Mouse (Mus musculus): ENCODE measurements around the gene Chrnb4.
A peak's percentile ranks its signal among the peaks of the same experiment; 100 is the strongest.

Gene Chrnb4

DNA sequence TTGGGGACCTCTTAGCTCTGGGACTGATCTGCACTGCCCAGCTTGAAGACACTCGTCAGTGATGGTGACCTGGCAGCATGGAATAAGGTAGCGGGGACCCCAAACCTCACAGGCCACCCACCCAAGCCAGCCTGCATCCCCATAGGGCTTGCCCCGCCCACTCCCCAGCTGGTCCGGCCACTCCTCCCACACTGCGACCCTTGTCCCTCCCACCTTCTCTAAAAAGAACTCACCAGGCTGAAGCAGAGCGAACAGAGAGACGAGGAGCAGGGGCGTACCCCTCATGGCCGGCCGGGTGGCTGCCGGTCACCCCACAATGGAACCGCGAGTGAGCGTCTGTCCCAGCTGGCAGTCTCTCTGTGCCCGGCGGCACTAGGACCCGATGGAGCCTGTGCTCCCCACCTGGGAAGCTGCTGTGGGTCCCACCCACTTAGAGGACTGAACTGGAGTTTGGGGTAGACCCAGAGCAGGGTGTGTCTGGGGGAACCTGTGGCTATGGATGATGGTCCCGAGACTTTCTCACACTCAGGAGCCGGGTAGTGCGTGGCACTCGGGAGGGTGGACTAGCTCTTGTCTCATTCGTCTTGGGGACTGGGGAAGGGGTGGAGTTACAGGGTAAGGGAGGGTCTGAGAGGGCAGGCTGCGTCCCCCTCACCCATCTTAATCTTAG, at the start of gene Chrnb4:
TSS of gene Chrnb4 (minus strand) at position 569 of the 670 bp plus-strand sequence.
- peak; percentile 28 for DNase-seq (ENCODE audit: low read depth, low spot score)

DNA sequence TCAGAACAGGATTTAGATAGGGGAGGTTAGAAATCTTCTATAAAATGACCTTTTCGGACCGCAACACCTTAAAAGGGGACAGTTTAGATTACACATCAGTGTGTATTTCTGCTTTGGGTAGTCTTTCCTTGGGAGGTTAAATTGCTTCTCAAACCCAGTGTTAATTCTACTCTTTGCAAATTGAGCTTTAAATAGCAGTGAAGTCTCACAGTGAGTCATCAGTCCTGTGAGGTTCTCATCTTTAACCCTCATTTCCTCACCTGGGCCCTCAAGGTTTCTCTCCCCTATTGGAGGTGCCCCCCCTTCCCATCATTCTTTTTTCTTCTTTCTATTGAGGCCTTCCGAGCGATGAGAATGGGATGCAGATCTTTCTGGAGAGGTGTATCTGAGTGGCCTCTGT, 48.3 kb upstream of the Chrnb4 start:
- DNase-seq (ENCODE audit: low read depth, low spot score), result no peak

DNA sequence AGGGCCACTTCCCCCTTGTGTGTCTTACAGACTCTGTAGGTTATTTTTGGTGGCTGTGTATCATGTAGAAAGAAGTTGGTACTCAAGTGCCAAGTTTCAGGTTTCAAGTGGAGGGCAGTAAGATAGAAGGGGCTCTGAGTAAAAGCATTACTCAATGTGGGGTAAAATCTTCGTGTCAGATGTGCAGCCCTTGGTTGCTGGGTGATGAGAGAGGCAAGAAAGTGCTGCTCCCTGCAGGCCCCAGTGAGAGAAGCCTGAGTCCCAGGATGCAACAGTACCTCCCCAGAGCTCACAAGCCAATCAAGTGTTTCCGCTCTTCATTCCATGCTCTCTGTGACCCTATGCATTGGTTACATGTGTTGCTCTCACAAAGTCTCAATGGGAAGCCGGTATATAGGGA, 47.5 kb upstream of the Chrnb4 start:
- no peak for DNase-seq (ENCODE audit: low read depth, low spot score)

DNA sequence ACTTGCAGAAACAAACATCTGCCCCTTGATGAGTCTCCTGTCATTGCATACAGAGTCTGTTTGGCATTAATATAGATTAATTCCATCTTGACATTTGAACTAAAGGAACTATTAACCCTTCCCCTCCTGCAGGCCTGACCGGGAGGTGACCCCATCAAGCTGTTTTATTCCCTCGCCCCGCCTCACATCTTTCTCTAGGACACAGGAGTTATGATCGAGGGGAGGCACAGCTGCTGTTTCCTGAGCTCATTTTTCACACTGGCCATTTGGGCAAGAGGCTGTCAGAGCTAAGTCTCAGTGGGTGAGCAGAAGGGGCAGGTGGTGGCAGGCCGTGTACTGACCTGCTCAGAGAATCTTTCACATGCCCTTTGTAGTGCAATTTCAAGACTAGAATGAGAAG, 41.6 kb upstream of the Chrnb4 start:
- no peak for DNase-seq (ENCODE audit: low read depth, low spot score)

DNA sequence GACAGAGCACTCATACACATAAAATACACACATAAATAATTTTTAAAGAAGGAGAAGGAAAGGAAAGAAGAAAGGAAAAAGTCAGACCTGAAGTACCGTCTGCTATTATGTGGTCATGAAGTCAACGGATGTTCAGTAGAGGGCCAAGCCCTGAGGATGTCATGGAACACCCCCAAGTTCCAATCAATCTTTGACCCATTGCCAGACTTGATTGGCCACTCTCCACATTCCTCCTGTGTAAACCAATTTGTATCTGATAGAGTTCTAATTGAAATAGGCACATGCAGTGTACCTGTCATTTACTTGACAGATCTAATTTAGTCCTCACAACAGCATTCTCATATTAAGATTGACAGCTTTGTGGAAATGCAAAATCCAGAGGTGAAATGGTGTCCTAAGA, 40.6 kb upstream of the Chrnb4 start:
- DNase-seq (ENCODE audit: low read depth, low spot score), result no peak

DNA sequence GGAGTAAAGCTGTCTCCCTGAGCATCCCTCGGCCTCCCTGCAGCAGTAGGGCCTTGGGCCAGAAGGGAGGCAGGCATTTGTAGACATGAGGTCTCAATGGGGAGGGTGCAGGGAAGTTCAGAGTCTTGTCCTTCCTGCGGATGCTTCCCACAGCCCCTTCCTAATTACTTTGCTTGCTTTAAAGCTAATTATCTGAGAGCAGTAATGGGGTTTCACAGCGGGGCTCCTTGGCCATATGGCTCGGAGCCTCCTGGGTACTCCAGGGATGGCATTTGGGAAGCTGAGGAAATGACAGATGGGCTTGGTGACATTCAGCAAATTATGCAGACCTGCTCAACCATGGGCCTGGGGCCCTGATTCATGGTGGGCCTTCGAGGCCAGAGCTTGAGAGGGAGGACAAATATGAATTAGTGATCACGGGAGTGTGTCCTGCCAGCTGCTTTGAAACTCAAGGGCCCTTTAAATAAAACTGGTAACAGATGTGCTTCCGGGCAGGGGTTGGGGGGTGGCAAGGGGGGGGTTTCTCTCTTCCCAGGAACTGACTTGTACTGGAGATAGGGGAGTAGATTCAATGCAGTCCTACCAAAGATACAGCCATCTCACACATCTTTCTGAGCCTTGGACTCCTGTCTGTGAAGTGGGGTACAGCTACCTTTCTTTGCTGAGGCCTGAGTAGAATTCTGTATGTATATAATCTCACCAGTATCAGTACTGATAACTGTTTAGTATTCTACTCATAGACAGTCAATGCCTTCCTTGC, 34.8 kb upstream of the Chrnb4 start:
- DNase-seq (ENCODE audit: low read depth, low spot score), result peak; percentile 16

DNA sequence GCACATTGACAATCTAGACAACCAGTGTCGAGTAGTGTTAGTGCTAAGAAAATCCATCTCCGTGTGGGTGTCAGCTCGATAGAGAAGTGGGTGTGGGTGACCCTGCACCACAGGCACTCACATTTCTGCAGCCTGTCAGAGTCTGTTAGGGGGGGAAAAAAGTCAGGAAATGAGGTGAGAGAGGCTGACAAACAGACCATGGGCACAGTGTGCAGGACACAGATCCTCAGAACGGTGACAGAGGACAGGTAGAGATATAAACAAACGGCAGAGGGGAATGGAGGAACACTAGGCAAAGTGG, 19.3 kb upstream of the Chrnb4 start:
- no peak for DNase-seq (ENCODE audit: low read depth, low spot score)

DNA sequence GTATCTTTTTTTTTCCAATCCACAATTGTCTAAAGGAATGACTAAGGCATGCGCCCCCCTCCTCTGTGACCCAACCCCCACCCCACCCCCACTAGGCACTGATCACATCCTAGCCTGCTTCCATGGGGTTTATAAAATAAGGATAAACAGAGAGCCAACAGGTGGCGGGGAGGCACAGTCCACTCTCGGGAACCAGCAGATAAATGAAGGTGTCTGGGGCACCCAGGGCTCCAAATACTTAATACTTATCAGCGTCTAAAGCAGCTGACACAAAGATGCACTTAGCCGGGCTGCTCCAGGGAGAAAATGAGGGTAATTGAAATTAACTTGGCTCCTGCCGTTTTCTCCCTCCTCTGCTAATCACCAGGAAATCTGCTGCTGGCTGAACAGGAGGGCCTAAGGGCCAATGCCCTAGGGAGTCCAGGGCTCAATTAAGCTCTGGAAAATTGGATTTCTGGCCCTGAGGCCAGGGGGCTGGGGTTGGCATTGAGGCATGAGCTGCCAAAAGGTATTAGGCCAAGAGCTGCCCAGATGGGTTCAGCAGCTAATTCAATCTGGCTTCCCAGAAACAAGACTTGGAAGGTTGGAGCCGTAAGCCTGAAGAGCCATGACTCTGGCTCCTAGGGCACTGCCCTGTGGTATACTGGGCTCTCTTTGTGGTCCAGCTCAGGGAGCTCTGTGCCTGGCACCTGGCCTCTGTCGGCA, 18.8 kb upstream of the Chrnb4 start:
- peak; percentile 73 for DNase-seq (ENCODE audit: low read depth, low spot score)

DNA sequence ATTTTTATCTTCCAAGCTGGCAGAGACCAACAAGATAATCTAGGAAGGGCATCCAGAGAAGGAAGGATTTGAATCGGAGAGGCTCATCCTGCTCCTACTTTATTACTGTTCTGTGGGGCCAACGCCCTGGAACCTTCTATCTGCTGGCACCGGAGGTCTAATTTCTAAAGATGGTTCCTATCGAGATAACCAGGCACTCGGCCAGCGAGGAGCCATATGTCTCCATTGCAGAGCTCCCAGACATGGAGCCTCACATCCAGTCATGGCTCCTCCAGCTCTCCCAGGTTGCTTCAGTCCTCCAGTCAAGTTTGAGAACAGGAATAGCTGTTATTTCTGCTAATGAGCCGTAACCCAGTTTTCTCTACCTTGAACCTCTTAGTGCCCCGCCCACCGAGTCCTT, 16.7 kb upstream of the Chrnb4 start:
- no peak for DNase-seq (ENCODE audit: low read depth, low spot score)

DNA sequence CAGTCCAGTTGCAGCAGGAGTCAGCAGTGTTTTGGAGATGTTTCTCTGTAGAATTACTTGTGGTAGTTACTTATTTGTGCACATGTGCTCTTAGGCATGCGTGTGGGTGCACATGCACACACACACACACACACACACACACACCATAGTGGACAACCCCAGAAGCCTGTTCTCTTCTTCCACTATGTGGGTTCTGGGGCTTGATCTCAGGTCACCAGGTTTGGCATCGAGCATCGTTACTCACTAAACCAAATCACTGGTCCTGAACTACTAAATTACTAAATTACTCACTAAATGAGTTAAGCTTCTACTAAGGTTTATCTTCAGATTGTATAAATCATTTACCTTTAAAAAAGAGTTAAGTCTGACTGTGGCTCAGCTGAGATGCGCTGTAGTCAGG, 9.5 kb upstream of the Chrnb4 start:
- DNase-seq (ENCODE audit: low read depth, low spot score), result no peak

DNA sequence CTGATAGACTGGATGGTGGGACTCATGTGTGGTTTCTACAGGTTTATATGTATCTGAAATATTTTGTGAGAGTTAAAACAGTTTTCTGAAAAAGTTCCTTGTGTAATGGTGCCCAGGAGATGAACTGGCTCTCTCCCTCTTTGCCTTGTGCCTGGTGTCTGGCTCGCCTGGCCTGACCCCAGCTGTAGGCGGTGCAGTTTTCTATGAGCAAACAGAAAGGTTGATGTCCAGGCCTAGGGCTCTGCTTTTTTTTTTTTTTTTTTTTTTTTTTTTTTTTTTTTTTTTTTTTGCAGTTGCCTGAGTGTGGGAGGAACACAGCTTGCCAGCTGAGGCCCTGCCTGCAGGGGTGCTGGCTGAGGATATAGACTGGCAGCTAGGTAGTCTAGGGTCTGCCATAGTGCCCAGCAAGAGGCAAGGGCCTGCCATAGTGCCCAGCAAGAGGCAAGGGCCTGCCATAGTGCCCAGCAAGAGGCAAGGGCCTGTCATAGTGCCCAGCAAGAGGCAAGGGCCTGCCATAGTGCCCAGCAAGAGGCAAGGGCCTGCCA, 6.9 kb upstream of the Chrnb4 start:
- DNase-seq (ENCODE audit: low read depth, low spot score), result no peak

DNA sequence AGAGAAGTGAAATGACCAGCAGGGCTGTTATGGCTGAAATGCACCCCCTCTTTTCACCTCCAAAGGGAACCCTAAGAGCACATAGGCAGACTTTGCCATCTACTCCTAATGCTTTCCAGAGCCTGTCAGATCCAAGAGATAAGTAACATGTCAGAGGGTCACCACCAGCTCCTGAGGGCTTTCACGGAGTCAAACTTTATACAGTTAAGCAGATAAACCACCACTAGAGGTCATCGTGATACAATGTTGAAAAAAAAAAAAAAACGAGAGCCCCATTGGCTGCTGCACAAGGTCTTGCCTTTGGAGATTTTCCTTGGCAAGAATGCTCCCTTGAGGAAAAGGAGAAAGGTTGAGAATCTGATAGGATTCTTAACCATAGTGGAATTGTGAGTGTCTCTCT, 1.8 kb downstream of the Chrnb4 start:
- DNase-seq (ENCODE audit: low read depth, low spot score), result peak; percentile 30

DNA sequence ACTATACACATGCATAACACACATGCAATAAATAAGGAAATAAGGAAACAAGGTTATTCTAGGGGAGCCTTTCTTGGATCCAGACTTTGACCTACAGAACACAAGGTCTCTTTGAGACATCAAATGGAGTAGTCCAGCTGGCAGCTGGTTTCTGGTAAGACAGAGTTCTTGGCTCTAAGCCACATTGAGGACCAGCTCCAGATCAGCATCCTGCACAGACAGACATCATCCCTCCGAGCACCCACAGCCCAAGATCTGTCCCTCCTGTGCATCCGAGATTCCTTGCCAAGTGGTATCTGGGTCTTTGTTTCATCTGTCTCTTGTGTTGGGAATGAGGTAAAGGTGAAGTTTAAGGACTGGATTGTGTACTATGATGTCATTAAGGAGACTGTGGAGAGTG, 3.6 kb downstream of the Chrnb4 start:
- no peak for DNase-seq (ENCODE audit: low read depth, low spot score)

DNA sequence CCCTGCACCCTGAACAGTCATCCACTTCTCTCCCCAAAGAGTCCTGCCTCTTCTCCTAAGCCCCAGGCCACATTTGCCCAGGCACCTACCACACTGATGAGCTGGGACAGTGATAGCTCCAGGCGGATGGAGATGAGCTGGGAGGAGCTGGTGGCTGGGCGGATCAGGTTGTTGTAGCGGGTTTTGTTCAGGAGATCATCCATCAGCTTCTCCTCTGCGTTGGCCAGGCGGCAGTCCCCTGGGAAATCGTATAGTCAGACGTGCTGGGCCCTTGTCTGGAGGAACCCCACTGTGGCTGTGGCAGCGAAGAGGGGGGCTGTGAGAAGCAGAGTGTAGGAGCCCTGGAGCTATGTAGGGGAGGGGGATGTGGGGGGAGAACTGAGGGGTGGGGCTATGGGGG, 4.9 kb downstream of the Chrnb4 start:
- DNase-seq (ENCODE audit: low read depth, low spot score), result no peak

DNA sequence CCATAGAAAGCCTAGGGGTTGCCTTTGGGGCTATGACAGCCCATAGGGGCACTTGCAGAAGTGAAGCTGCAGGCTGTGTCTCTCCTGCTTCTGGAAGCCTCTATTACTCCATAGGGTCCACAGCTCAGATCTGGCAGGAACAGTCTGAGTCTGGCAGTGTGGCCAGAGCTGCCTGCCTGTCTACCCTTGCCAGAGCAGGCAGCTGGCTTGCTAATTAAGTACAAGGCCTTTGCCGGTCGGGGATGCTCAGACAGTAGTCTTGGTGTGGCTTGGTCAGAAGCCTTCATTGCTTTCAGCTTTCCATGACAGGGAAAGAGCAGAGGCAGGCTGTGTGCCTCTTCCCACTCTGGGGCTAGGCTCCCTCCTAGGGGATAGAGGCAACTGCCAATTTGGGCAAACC, 7.2 kb downstream of the Chrnb4 start:
- DNase-seq (ENCODE audit: low read depth, low spot score), result no peak

DNA sequence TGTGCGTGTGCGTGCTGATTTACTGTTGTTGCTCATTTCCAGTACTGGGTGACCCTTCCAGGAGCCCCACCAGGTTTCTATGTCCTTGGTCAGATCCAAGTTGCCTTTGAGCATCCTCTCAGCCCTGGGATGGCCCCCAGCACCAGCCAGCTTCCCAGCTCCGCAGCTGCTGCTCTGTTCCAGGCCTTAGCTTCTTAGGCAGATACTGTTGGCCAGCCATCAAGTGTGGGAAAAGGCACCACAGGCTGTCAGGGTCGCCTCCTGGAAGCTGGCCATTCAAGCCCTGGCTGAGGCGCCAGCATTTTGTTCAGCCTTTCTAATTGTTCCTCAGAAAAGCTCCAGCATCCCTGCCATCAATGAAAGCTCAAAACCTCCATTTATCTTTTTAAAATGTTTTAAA, 8.6 kb downstream of the Chrnb4 start:
- DNase-seq (ENCODE audit: low read depth, low spot score), result no peak

DNA sequence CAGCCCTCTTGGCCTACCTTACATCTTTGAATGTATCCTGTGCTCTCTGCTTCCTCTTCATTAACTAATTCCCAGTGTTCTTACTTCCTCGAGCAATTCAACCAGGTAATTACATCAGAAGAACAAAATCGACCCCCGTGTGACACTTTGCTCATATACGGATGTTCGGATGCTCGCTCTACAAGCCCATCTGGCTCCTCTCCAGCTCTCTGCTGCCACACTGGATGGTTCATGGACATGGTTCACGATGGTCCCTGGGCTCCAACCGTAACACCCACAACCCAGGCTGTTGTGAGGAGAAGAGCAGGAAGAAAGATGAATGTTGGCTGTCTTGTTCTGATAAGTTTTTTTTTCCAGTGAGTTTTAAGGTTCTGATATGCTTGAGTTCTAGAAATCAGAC, 9.6 kb downstream of the Chrnb4 start:
- no peak for DNase-seq (ENCODE audit: low read depth, low spot score)

DNA sequence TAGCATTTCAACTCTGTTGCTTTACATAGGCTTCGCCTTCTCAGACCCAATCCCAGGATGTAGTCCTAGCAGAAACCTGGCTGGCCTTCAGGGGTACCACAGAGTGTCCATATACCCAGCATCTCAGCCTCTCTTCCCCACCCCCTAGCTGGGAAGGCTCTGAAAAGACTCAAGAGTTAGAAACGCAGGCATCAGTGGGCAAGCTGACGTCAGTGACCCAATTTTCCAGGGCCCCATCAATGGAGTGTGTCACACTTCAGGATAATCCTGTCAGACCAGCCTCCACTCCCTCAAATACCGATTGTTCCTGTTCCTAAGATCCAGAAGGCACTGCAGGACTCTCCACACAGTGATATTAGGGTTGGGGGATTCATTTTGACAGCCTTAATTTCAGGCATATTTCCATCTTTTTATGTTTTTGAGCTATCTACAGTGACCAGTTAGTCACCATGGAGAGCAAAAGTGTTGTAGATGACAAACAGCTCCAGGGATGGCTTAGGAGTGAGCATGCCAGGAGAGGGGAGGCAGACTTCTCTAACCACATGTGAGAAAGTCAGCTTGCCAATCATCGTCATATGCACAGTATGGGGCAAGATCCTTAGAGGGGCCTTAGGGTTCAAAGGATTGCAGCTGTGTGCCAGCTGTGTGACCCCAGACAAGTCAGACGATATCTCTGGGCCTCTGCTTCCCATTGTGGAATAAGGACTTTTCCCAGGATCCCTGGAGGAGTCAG, 17.0 kb downstream of the Chrnb4 start:
- DNase-seq (ENCODE audit: low read depth, low spot score), result no peak

DNA sequence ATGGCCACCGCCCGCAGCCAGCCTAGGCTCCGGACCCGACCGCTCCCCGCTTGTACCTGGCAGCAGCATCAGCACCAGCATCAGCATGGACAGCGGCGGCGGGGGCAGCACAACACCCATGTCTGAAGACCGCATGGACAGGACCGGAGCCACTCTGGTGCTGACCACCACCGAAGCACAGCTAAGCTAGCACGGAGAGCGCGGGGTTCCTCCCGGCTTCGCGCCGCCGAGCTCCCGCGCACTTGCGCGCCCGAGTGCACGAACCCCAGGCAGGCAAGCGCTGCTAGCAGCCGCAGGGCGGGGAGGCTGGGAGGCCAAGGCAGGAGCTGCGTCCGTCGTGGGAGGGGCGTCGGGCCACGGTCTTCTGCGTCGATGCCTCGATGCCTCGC, 22.3 kb downstream of the Chrnb4 start, which contains the start of gene Chrna3:
TSS of gene Chrna3 (minus strand) at position 288 of the 389 bp plus-strand sequence.
- peak; percentile 46 for DNase-seq (ENCODE audit: low read depth, low spot score)

DNA sequence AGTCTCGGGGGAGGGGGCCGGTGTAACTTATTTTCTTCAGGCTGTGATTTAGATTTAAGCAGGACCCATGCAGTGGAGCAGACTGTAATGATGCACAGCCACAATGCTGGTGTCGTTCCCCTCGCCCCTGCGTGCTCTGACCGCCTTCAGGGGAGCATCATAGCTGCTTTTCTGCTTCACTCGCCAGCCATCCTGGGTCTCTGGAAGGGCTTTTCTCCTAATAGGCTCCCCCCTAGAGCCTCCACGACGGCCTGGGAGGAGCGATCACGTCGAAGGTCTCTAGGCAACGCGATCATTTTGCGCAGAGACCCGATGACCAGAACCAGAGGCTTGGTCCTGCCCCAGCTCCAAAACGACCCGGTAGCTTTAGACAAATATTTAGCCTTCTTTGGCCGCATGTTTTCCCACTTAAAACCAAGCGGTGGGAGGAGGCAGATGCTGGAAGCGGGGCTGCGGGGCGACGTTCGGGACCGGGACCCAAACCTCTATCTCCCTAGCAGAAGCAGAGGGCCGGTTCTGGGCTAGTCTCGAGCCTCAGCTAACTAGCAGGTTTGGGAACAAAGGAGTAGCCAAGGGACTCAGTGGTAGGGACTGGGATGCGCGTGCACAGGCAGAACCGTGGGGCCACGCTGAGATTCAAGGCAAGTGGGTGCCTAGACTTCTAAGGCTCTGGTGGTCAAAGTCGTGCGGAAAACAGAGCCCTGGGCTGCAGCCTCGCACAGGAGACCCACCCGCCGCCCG, 22.9 kb downstream of the Chrnb4 start:
- no peak for DNase-seq (ENCODE audit: low read depth, low spot score)

DNA sequence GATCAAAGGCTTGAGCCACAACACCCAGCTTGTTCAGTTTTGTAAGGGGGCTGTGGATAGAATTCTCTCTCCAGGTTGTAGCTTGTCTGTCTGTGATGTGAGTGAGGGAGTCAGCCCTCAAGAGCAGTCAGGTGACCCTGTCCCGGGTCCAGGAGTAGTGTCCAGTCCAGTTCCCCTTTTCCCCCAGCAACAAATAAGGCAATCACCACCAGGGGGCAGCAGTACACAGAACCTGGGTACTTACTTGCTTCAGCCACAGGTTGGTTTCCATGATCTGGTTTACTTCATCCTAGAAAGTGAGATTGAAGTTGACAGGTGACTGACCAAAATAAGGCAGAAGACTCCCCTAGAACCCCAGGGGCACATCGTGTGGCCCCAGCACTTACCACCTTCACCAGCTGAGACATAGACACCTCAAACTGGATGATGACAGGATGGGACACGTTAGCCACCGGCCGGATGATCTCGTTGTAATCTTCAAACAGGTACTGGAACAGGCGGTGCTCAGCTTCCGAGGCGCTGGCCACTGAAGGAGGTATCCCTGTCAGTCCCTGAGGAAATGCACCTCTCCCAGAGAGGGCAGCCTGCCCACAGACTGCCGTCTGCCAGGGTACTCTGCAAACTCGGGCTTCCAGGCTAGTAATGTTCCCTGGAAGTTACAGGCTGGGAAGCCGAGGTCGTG, 24.5 kb downstream of the Chrnb4 start:
- peak; percentile 88 for DNase-seq (ENCODE audit: low read depth, low spot score)
